Mouse (Mus musculus) brain, embryonic 14.5 days (tissue): ENCODE data around the gene Adamts1.

Experiments used
- CTCF ChIP-seq: fragments of 200-500 bp; IDR thresholded peaks from 2 replicates; pipeline ENCODE4 v1.5.1; 2012; ENCODE audit warnings: inconsistent platforms, mild to moderate bottlenecking, moderate library complexity, borderline replicate concordance; ENCODE audit not compliant: insufficient read depth, insufficient read length; ENCODE audit errors: extremely low read depth
- POLR2A ChIP-seq: fragments of 200-500 bp; IDR thresholded peaks from 2 replicates; pipeline ENCODE4 v1.6.1; 2012; ENCODE audit warnings: mild to moderate bottlenecking, inconsistent platforms, borderline replicate concordance; ENCODE audit not compliant: poor library complexity, insufficient read depth, insufficient read length, severe bottlenecking; ENCODE audit errors: extremely low read depth

GRCm38 (mm10) chr16:85807626-85808025, 4.7 kb upstream of the Adamts1 start:
- peak; percentile 59; the same call in 1 of the 2 replicates for TF ChIP-seq CTCF
- TF ChIP-seq POLR2A: no peak
